Mouse (Mus musculus) megakaryocyte progenitor cell, adult 5-6 weeks (primary cell): ENCODE data around the gene Pak4. TPM values are rescaled to one million over a fixed set of nuclear protein-coding genes. Genes with fewer than 3 reads are reported as not detected.
"Not testable (repeated sequence)": the region's sequence is repeated elsewhere in the genome, so short reads cannot be mapped to it uniquely, and the experiment has no call there.

ENCODE experiments used
- ATAC-seq: replicated peaks from 2 replicates; pipeline ENCODE4 v1.8.0; 2016; ENCODE audit warnings: mild to moderate bottlenecking, moderate TSS enrichment, inconsistent platforms; ENCODE audit not compliant: poor library complexity
- total RNA-seq, 2 experiments: library from RNA; stranded (forward) in 1 of 2; stranded (reverse) in 1 of 2; fragments of 157-497, 149-512 nt in 1 of 2; fragments of 200-1000 nt in 1 of 2; gene quantifications; 2 replicates each; pipeline versions ENCODE4 v1.2.3 to v1.2.4; 2015 to 2017

Pak4 gene
- total RNA-seq, 2 experiments from 2014 or later = 3.9 to 5.6 TPM

- ATAC-seq = not testable (repeated sequence)
Observed at GRCm38 (mm10) chr7:28510405-28510974, 87.5 kb downstream of the Pak4 start, which contains the start of gene Ifnl2. Gene Ifnl2, minus strand, starts transcription at chr7:28510455.

- ATAC-seq = not testable (repeated sequence)
Observed at GRCm38 (mm10) chr7:28509121-28509520, 88.9 kb downstream of the Pak4 start.

Other genes starting within 250 kb of the Pak4 start
- gene Rps16, start 247.5 kb downstream of the Pak4 start, total RNA-seq (2015) = 3,279 and 3,562 TPM in 2 replicates
- gene Rps16, start 247.5 kb downstream of the Pak4 start, total RNA-seq (2017) = 756 and 903 TPM in 2 replicates
- 2.9 and 4.3 TPM in 2 replicates for gene Plekhg2, start 225.6 kb downstream of the Pak4 start, total RNA-seq (2015)
- 2.0 and 2.1 TPM in 2 replicates for gene Plekhg2, start 225.6 kb downstream of the Pak4 start, total RNA-seq (2017)
- gene Zfp36, start 217.9 kb downstream of the Pak4 start, total RNA-seq (2015) = 87.3 and 149 TPM in 2 replicates
- gene Zfp36, start 217.9 kb downstream of the Pak4 start, total RNA-seq (2017) = 26.0 and 46.4 TPM in 2 replicates
- gene Med29, start 205.5 kb downstream of the Pak4 start, total RNA-seq (2015) = 30.6 and 36.8 TPM in 2 replicates
- 18.0 and 21.1 TPM in 2 replicates for gene Med29, start 205.5 kb downstream of the Pak4 start, total RNA-seq (2017)
- gene Paf1, start 205.2 kb downstream of the Pak4 start, total RNA-seq (2015) = 63.9 and 89.2 TPM in 2 replicates
- 146 and 184 TPM in 2 replicates for gene Paf1, start 205.2 kb downstream of the Pak4 start, total RNA-seq (2017)
- 378 and 389 TPM in 2 replicates for gene Gmfg, start 160.7 kb downstream of the Pak4 start, total RNA-seq (2015)
- 658 and 664 TPM in 2 replicates for gene Gmfg, start 160.7 kb downstream of the Pak4 start, total RNA-seq (2017)
- gene Lrfn1, start 146.2 kb downstream of the Pak4 start, total RNA-seq (2015) = 1.2 TPM in 2 replicates
- gene Lrfn1, start 146.2 kb downstream of the Pak4 start, total RNA-seq (2017) = 1.7 and 2.3 TPM in 2 replicates
- not detected in 2 replicates for gene Ifnl2, start 87.7 kb downstream of the Pak4 start, total RNA-seq (2015)
- not detected in 2 replicates for gene Ifnl2, start 87.7 kb downstream of the Pak4 start, total RNA-seq (2017)
- not detected in 2 replicates for gene Ifnl3, start 75.3 kb downstream of the Pak4 start, total RNA-seq (2015)
- not detected in 2 replicates for gene Ifnl3, start 75.3 kb downstream of the Pak4 start, total RNA-seq (2017)
- gene Sycn, start 57.3 kb downstream of the Pak4 start, total RNA-seq (2015) = not detected in 2 replicates
- not detected in 2 replicates for gene Sycn, start 57.3 kb downstream of the Pak4 start, total RNA-seq (2017)
- not detected in 2 replicates for gene Nccrp1, start 50.9 kb downstream of the Pak4 start, total RNA-seq (2015)
- not detected in 2 replicates for gene Nccrp1, start 50.9 kb downstream of the Pak4 start, total RNA-seq (2017)
- 20.7 TPM in 2 replicates for gene Samd4b, start within 50 bp of the Pak4 start, total RNA-seq (2015)
- gene Samd4b, start within 50 bp of the Pak4 start, total RNA-seq (2017) = 2.7 and 4.3 TPM in 2 replicates
- not detected in 2 replicates for gene Acp7, start 33.1 kb upstream of the Pak4 start, total RNA-seq (2015)
- gene Acp7, start 33.1 kb upstream of the Pak4 start, total RNA-seq (2017) = not detected in 2 replicates
- 1.1 and 1.4 TPM in 2 replicates for gene Fbxo27, start 94.7 kb upstream of the Pak4 start, total RNA-seq (2015)
- gene Fbxo27, start 94.7 kb upstream of the Pak4 start, total RNA-seq (2017) = 0.24 and 0.75 TPM in 2 replicates
- gene Fbxo17, start 118.6 kb upstream of the Pak4 start, total RNA-seq (2015) = 1.6 and 2.2 TPM in 2 replicates
- gene Fbxo17, start 118.6 kb upstream of the Pak4 start, total RNA-seq (2017) = 1.7 and 4.1 TPM in 2 replicates
- 104 and 122 TPM in 2 replicates for gene Mrps12, start 143.6 kb upstream of the Pak4 start, total RNA-seq (2015)
- 44.1 and 59.1 TPM in 2 replicates for gene Mrps12, start 143.6 kb upstream of the Pak4 start, total RNA-seq (2017)
- 8.1 and 8.8 TPM in 2 replicates for gene Sars2, start 143.8 kb upstream of the Pak4 start, total RNA-seq (2015)
- 13.5 and 15.7 TPM in 2 replicates for gene Sars2, start 143.8 kb upstream of the Pak4 start, total RNA-seq (2017)
- not detected in 2 replicates for gene Ccer2, start 158.0 kb upstream of the Pak4 start, total RNA-seq (2015)
- not detected in 2 replicates for gene Ccer2, start 158.0 kb upstream of the Pak4 start, total RNA-seq (2017)
- gene Sirt2, start 168.6 kb upstream of the Pak4 start, total RNA-seq (2015) = 41.4 and 47.5 TPM in 2 replicates
- gene Sirt2, start 168.6 kb upstream of the Pak4 start, total RNA-seq (2017) = 19.2 and 21.1 TPM in 2 replicates
- 14.7 and 18.4 TPM in 2 replicates for gene Nfkbib, start 169.3 kb upstream of the Pak4 start, total RNA-seq (2015)
- 12.3 and 15.7 TPM in 2 replicates for gene Nfkbib, start 169.3 kb upstream of the Pak4 start, total RNA-seq (2017)
- gene Rinl, start 190.8 kb upstream of the Pak4 start, total RNA-seq (2015) = 47.6 and 48.3 TPM in 2 replicates
- 53.9 and 56.3 TPM in 2 replicates for gene Rinl, start 190.8 kb upstream of the Pak4 start, total RNA-seq (2017)
- gene Hnrnpl, start 210.4 kb upstream of the Pak4 start, total RNA-seq (2015) = 419 and 433 TPM in 2 replicates
- 342 and 343 TPM in 2 replicates for gene Hnrnpl, start 210.4 kb upstream of the Pak4 start, total RNA-seq (2017)
- gene Ech1, start 227.0 kb upstream of the Pak4 start, total RNA-seq (2015) = 139 and 180 TPM in 2 replicates
- gene Ech1, start 227.0 kb upstream of the Pak4 start, total RNA-seq (2017) = 93.3 and 110 TPM in 2 replicates
- 16.1 and 22.9 TPM in 2 replicates for gene Lgals4, start 235.7 kb upstream of the Pak4 start, total RNA-seq (2015)
- gene Lgals4, start 235.7 kb upstream of the Pak4 start, total RNA-seq (2017) = 4.3 and 7.0 TPM in 2 replicates